Mouse (Mus musculus): ENCODE measurements at regions not wholly inside any gene's neighbourhood (a gene's known extent, or its start where the extent isn't known, plus 50 kb on each side); places are given as distances from the start of the nearest gene placed in this dataset.

GRCm38 (mm10) chr13:78520771-78521170 is 321.2 kb upstream of the Nr2f1 start:
- TF ChIP-seq EP300 (IDR thresholded peaks at IDR 0.05; ENCODE audit: insufficient read depth, low read depth, low read length) (no peak), CTCF (IDR thresholded peaks at IDR 0.05; ENCODE audit: low read depth, low read length) (no peak)

Data from ES-Bruce4 (cell line).